Mouse (Mus musculus) midbrain, embryonic 14.5 days (tissue): ENCODE measurements around the gene Stx1a. TPM values are rescaled to one million over a fixed set of nuclear protein-coding genes. Genes with fewer than 3 reads are reported as not detected.

Experiments used
- ATAC-seq: fragments of 200-750 bp; cut with Nextera tagmentation; 2 replicates; pipeline ENCODE4 v1.8.0; 2017; ENCODE audit warnings: moderate number of reproducible peaks, moderate library complexity; ENCODE audit not compliant: low FRiP score, low TSS enrichment
- DNase-seq: peaks from one replicate; pipeline ENCODE4 v3.0.0-alpha.2; 2015
- H3K27ac ChIP-seq: fragments of 300-500 bp; sonication (generic); replicated peaks from 2 replicates; pipeline ENCODE4 v1.5.1; 2014; ENCODE audit warnings: mild to moderate bottlenecking, low read depth, low read length, moderate library complexity
- H3K27me3 ChIP-seq: fragments of 300-500 bp; sonication (generic); 2 replicates; pipeline ENCODE4 v1.6.1; 2014; ENCODE audit warnings: low read length, control low read depth, mixed read lengths; ENCODE audit not compliant: control insufficient read depth, insufficient read depth
- H3K36me3 ChIP-seq: fragments of 300-500 bp; sonication (generic); 2 replicates; pipeline ENCODE4 v1.6.1; 2014; ENCODE audit warnings: low read length, control low read depth; ENCODE audit not compliant: control insufficient read depth, insufficient read depth
- H3K4me1 ChIP-seq: fragments of 300-500 bp; sonication (generic); 2 replicates; pipeline ENCODE4 v1.6.1; 2014; ENCODE audit warnings: mild to moderate bottlenecking, antibody characterized with exemption, low read length, control low read depth; ENCODE audit not compliant: control insufficient read depth, insufficient read depth
- H3K4me2 ChIP-seq: fragments of 300-500 bp; sonication (generic); 2 replicates; pipeline ENCODE4 v1.6.1; 2014; ENCODE audit warnings: mild to moderate bottlenecking, low read length, moderate library complexity
- H3K4me3 ChIP-seq: fragments of 300-500 bp; sonication (generic); replicated peaks from 2 replicates; pipeline ENCODE4 v1.5.1; 2014; ENCODE audit warnings: low read depth, low read length
- H3K9ac ChIP-seq: fragments of 300-500 bp; sonication (generic); replicated peaks from 2 replicates; pipeline ENCODE4 v1.6.1; 2014; ENCODE audit warnings: mild to moderate bottlenecking, low read length, moderate library complexity
- H3K9me3 ChIP-seq: fragments of 300-500 bp; sonication (generic); 2 replicates; pipeline ENCODE4 v1.6.1; 2016; ENCODE audit warnings: low read length, control low read depth, mixed read lengths; ENCODE audit not compliant: control insufficient read depth
- WGBS: fragments of 180-500 bp; shearing (Covaris S2); extraction: QIAGEN DNeasy Blood & Tissue Kit; methylation state at CpG from one replicate; pipeline ENCODE4 v1.1.7; 2014; 5-methylcytosine and 5-hydroxymethylcytosine counted together
- polyA plus RNA-seq: library from polyadenylated mRNA; unstranded; fragments of >200 nt; fragmentation: Nextera tagmentation; extraction: Ambion mirVana; gene quantifications from 2 replicates; pipeline ENCODE4 v1.2.1, GENCODE M21; 2014

Stx1a gene
- polyA plus RNA-seq, 1 experiment from 2014 or later: 106 TPM

GRCm38 (mm10) chr5:135077564-135078481 is 54.5 kb downstream of the Stx1a start, which contains the start of gene Vps37d:
Gene Vps37d, minus strand, starts transcription at chr5:135078266.
- Histone ChIP-seq H3K4me3 (peak within 1 kb of the TSS; percentile 97), H3K27me3 (no peaks in the 10 kb centered on the region), H3K36me3 (peaks cover 32% of the 10 kb centered on the region), H3K9me3 (no peaks in the 10 kb centered on the region), H3K4me1 (peaks cover 8% of the 10 kb centered on the region; the same call in 1 of the 2 replicates), H3K4me2 (peak within 1 kb of the TSS; percentile 78), H3K9ac (peak within 1 kb of the TSS; percentile 100), H3K27ac (peak within 1 kb of the TSS; percentile 92)
- ATAC-seq (peak; percentile 84), DNase-seq (peak; percentile 97)
- WGBS: under 1% methylated on average over 72 of the region's 83 CpGs

DNA sequence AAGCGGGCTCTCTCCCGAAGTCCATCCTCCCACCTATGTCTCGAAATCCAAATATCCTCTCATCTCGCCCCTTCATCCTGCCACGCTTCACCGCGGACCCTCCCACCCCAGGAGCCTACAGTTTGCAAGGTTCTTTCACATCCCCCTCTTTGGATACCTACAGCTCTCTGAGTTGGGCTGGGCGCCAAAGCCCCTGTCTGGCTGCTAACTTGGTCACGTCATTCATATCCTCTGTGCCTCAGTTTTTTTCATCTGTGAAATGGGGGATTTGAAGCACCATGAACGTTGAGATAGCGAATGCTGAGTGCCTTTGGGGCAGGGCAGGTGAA is 55.2 kb downstream of the Stx1a start:
- H3K27ac ChIP-seq: peak overlapping the region; percentile 92; the same call in 1 of the 2 replicates

GRCm38 (mm10) chr5:135079578-135079977 is 56.3 kb downstream of the Stx1a start:
- peaks cover 8% of the 10 kb centered on the region; the same call in 1 of the 2 replicates for H3K4me1 ChIP-seq
- no peak for ATAC-seq
- WGBS: 98% methylated on average over 2 of the region's 2 CpGs
- no peak overlapping the region for H3K4me3 ChIP-seq
- no peaks in the 10 kb centered on the region for H3K9me3 ChIP-seq
- no peak for DNase-seq
- no peak overlapping the region for H3K27ac ChIP-seq
- no peak overlapping the region for H3K4me2 ChIP-seq
- H3K36me3 ChIP-seq: peaks cover 14% of the 10 kb centered on the region
- no peak overlapping the region for H3K9ac ChIP-seq
- H3K27me3 ChIP-seq: no peaks in the 10 kb centered on the region

More for the DNA sequence above, 55.2 kb downstream of the Stx1a start:
- Histone ChIP-seq H3K4me1 (peaks cover 8% of the 10 kb centered on the region; the same call in 1 of the 2 replicates), H3K27me3 (no peaks in the 10 kb centered on the region), H3K4me2 (peak overlapping the region; percentile 78), H3K9ac (peak overlapping the region; percentile 100; the same call in 1 of the 2 replicates), H3K4me3 (peak overlapping the region; percentile 97), H3K9me3 (no peaks in the 10 kb centered on the region), H3K36me3 (peaks cover 26% of the 10 kb centered on the region)
- ATAC-seq (peak; percentile 55), DNase-seq (no peak)
- under 1% methylated on average over 11 of the region's 11 CpGs for WGBS

- no peak for ATAC-seq
- peaks cover 5% of the 10 kb centered on the region; the same call in 1 of the 2 replicates for H3K36me3 ChIP-seq
- DNase-seq: no peak
- H3K4me3 ChIP-seq: no peak overlapping the region
- H3K27me3 ChIP-seq: no peaks in the 10 kb centered on the region
- no peak overlapping the region for H3K4me2 ChIP-seq
- no peaks in the 10 kb centered on the region for H3K9me3 ChIP-seq
- 94% methylated on average over 5 of the region's 5 CpGs for WGBS
- no peak overlapping the region for H3K9ac ChIP-seq
- H3K27ac ChIP-seq: no peak overlapping the region
- H3K4me1 ChIP-seq: peaks cover 8% of the 10 kb centered on the region; the same call in 1 of the 2 replicates
Measured at GRCm38 (mm10) chr5:135080539-135080938, 57.3 kb downstream of the Stx1a start.

GRCm38 (mm10) chr5:135086871-135087270 is 63.6 kb downstream of the Stx1a start:
- H3K4me3 ChIP-seq: no peak overlapping the region
- no peak overlapping the region for H3K4me2 ChIP-seq
- WGBS: 77% methylated on average over 4 of the region's 4 CpGs
- no peaks in the 10 kb centered on the region for H3K36me3 ChIP-seq
- H3K9ac ChIP-seq: no peak overlapping the region
- no peaks in the 10 kb centered on the region for H3K4me1 ChIP-seq
- H3K9me3 ChIP-seq: no peaks in the 10 kb centered on the region
- H3K27ac ChIP-seq: no peak overlapping the region
- DNase-seq: no peak
- peaks cover 24% of the 10 kb centered on the region for H3K27me3 ChIP-seq
- ATAC-seq: no peak

GRCm38 (mm10) chr5:135089653-135090052 is 66.4 kb downstream of the Stx1a start, which contains the start of gene Mlxipl:
Gene Mlxipl, plus strand, starts transcription at chr5:135089890.
- H3K36me3 ChIP-seq: no peaks in the 10 kb centered on the region
- H3K27me3 ChIP-seq: peaks cover 24% of the 10 kb centered on the region
- H3K4me1 ChIP-seq: no peaks in the 10 kb centered on the region
- 3% methylated on average over 39 of the region's 39 CpGs for WGBS
- ATAC-seq: no peak
- no peak for DNase-seq
- H3K4me3 ChIP-seq: no peak within 1 kb of the TSS
- H3K4me2 ChIP-seq: peak within 1 kb of the TSS; percentile 21; the same call in 1 of the 2 replicates
- H3K9me3 ChIP-seq: no peaks in the 10 kb centered on the region
- no peak within 1 kb of the TSS for H3K27ac ChIP-seq
- no peak within 1 kb of the TSS for H3K9ac ChIP-seq

Other genes starting within 250 kb of the Stx1a start
- not detected in 2 replicates for gene Tmem270, start 116.7 kb upstream of the Stx1a start, polyA plus RNA-seq
- not detected in 2 replicates for gene Cldn13, start 108.0 kb upstream of the Stx1a start, polyA plus RNA-seq
- 6.0 and 6.3 TPM in 2 replicates for gene Mettl27, start 91.1 kb upstream of the Stx1a start, polyA plus RNA-seq
- gene Cldn4, start 76.5 kb upstream of the Stx1a start, polyA plus RNA-seq: not detected in 2 replicates
- 0.81 and 1.3 TPM in 2 replicates for gene Cldn3, start 37.3 kb upstream of the Stx1a start, polyA plus RNA-seq
- gene Abhd11, start 14.3 kb upstream of the Stx1a start, polyA plus RNA-seq: 58.0 and 81.5 TPM in 2 replicates
- 47.3 and 49.3 TPM in 2 replicates for gene Dnajc30, start 40.7 kb downstream of the Stx1a start, polyA plus RNA-seq
- gene Bud23, start 41.5 kb downstream of the Stx1a start, polyA plus RNA-seq: 63.8 and 71.7 TPM in 2 replicates
- 33.4 and 40.7 TPM in 2 replicates for gene Vps37d, start 54.8 kb downstream of the Stx1a start, polyA plus RNA-seq
- gene Mlxipl, start 66.4 kb downstream of the Stx1a start, polyA plus RNA-seq: 0.43 and 0.68 TPM in 2 replicates
- 10.7 and 15.3 TPM in 2 replicates for gene Tbl2, start 126.2 kb downstream of the Stx1a start, polyA plus RNA-seq
- 38.8 and 43.0 TPM in 2 replicates for gene Bcl7b, start 144.8 kb downstream of the Stx1a start, polyA plus RNA-seq
- gene Baz1b, start 163.8 kb downstream of the Stx1a start, polyA plus RNA-seq: 30.1 and 43.9 TPM in 2 replicates
- gene Fzd9, start 227.7 kb downstream of the Stx1a start, polyA plus RNA-seq: 8.7 and 11.9 TPM in 2 replicates